Mouse (Mus musculus) thymus, adult 2 months (tissue): ENCODE results near the gene Fkbp6. TPM values are rescaled to one million over a fixed set of nuclear protein-coding genes. Genes with fewer than 3 reads are reported as not detected.

Source experiments
- DNase-seq: peaks from one replicate; pipeline ENCODE4 v3.0.0; 2021
- H3K27ac ChIP-seq: fragments of 200-500 bp; 2 replicates; pipeline ENCODE4 v1.5.1; 2012; ENCODE audit warnings: low read length, control low read depth; ENCODE audit not compliant: control insufficient read depth, insufficient read depth
- H3K27me3 ChIP-seq: fragments of 200-500 bp; 2 replicates; pipeline ENCODE4 v1.6.1; 2012; ENCODE audit warnings: mild to moderate bottlenecking, low read length, moderate library complexity, mixed read lengths; ENCODE audit not compliant: control insufficient read depth, insufficient read depth
- H3K36me3 ChIP-seq: fragments of 200-500 bp; 2 replicates; pipeline ENCODE4 v1.6.1; 2012; ENCODE audit warnings: mild to moderate bottlenecking, low read length, moderate library complexity; ENCODE audit not compliant: control insufficient read depth, insufficient read depth
- H3K4me1 ChIP-seq: fragments of 200-500 bp; replicated peaks from 2 replicates; pipeline ENCODE4 v1.6.1; 2012; ENCODE audit warnings: low read length; ENCODE audit not compliant: control insufficient read depth, insufficient read depth
- H3K4me3 ChIP-seq: fragments of 200-500 bp; 2 replicates; pipeline ENCODE4 v1.5.1; 2012; ENCODE audit warnings: mild to moderate bottlenecking, low read length, control low read depth, moderate library complexity; ENCODE audit not compliant: control insufficient read depth, insufficient read depth
- CTCF ChIP-seq: fragments of 200-500 bp; IDR thresholded peaks from 2 replicates; pipeline ENCODE4 v1.5.1; 2012; ENCODE audit warnings: mild to moderate bottlenecking, control low read depth, low read length, moderate library complexity, borderline replicate concordance; ENCODE audit not compliant: control insufficient read depth, poor library complexity, insufficient read depth; ENCODE audit errors: extremely low read depth
- POLR2A ChIP-seq: fragments of 200-500 bp; IDR thresholded peaks from 2 replicates; pipeline ENCODE4 v1.6.1; 2012; ENCODE audit warnings: mild to moderate bottlenecking, low read length, control low read depth, moderate library complexity; ENCODE audit not compliant: control insufficient read depth, poor library complexity, insufficient read depth; ENCODE audit errors: extremely low read depth
- WGBS: fragments of 180-500 bp; shearing (Covaris S2); methylation state at CpG from one replicate; pipeline ENCODE4 v1.1.7; 2018; 5-methylcytosine and 5-hydroxymethylcytosine counted together
- polyA plus RNA-seq: library from polyadenylated mRNA; depleted of rRNA; stranded (reverse); fragments of >200 nt; gene quantifications from 2 replicates; pipeline ENCODE4 v1.2.3, GENCODE M21; 2012

Gene Fkbp6
- polyA plus RNA-seq, 1 experiment: not detected

DNA sequence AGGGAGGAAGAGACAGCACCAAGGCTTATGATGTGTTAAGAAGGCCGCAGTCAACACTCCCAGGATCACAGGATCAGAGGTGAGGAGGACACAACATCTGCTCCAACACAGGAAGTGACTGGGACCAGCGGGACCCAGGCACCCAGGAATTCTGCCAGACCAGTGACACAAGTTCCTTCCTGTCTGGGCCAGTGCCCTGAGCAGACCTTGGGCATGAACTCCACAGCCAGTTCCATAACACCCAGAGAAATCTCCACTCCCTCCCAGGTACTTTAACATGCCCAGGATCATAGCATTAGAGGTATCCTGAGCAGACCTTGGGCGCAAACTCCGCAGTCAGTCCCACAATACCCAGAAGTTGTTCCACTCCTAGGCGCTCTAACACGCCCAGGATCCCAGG, 18.7 kb downstream of the Fkbp6 start:
- H3K27ac ChIP-seq: no peak overlapping the region
- DNase-seq: no peak
- 92% methylated on average over 6 of the region's 6 CpGs for WGBS
- TF ChIP-seq POLR2A (no peak), CTCF (no peak)
- H3K4me3 ChIP-seq: no peak overlapping the region
- no peaks in the 10 kb centered on the region for H3K4me1 ChIP-seq
- no peaks in the 10 kb centered on the region for H3K36me3 ChIP-seq
- H3K27me3 ChIP-seq: no peaks in the 10 kb centered on the region

DNA sequence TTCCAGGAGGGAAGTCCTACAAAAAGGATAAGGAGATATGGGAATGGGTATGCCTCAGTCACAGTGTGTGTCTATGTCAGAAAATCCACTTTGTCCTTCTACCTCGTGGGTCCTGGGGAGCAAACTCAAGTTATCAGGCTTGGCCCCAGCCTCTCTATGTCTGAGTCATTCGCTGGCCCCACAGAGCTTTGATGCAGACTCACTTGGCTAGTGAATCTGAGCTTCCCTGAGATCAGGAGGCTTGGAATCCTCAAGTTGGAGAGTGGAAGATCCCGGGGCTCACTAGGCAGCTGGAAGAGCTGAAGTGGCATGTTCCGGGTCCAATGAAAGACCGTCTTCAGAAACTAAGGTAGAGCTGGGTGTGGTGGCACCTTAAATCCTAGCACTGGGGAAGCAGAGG, 19.6 kb downstream of the Fkbp6 start:
- WGBS: 85% methylated on average over 5 of the region's 5 CpGs
- Histone ChIP-seq H3K36me3 (no peaks in the 10 kb centered on the region), H3K4me1 (no peaks in the 10 kb centered on the region), H3K27ac (no peak overlapping the region), H3K27me3 (no peaks in the 10 kb centered on the region), H3K4me3 (no peak overlapping the region)
- TF ChIP-seq CTCF: no peak
- no peak for TF ChIP-seq POLR2A
- no peak for DNase-seq

DNA sequence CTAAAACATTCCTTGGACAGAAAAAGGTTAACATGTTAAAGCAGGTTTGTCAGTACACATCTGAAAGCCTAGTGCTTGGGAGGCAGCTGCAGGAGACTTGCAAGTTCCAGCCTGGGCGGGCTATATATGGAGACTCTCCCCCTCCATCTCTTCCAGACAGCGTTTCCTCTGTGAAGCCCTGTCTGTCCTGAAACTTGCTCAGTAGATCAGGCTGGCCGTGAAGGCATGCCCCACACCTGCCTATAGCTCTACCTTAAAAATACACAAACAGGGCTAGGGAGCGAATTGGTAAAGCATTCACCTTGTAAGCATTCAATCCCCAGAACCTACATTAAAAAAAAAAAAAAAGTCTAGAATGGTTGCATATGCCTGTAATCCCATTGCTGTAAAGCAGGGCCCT, 20.4 kb downstream of the Fkbp6 start:
- Histone ChIP-seq H3K36me3 (no peaks in the 10 kb centered on the region), H3K27me3 (no peaks in the 10 kb centered on the region), H3K4me3 (no peak overlapping the region), H3K27ac (no peak overlapping the region), H3K4me1 (no peaks in the 10 kb centered on the region)
- 88% methylated on average over 4 of the region's 4 CpGs for WGBS
- TF ChIP-seq POLR2A (no peak), CTCF (no peak)
- DNase-seq: no peak

DNA sequence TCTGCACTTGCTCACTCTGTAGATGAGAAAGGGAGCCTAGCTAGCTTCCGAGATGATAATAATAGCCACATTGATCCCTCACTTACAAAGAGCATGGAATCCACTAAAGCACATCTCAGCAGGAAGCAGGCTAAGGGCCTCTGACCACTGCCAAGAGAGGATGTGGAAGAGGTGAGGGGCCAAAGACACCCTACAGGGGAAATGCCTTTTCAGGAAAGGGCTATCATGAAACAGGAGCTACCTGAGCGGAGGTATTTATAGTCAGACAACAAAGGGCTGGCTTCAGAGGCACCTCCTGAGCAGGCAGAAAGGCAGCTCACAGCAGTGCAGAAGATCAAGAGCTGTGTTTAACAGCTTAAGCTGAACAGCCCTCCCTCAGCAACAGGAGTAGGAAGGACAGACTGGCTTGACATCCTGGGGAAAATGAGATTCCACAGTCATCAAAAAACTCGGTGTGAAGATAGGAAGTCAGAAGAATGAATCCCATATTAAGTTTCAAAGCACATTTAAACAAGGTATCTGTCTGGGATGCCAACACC, 23.7 kb downstream of the Fkbp6 start:
- H3K27ac ChIP-seq: no peak overlapping the region
- TF ChIP-seq CTCF: no peak
- no peak for TF ChIP-seq POLR2A
- no peaks in the 10 kb centered on the region for H3K36me3 ChIP-seq
- no peak overlapping the region for H3K4me3 ChIP-seq
- H3K27me3 ChIP-seq: no peaks in the 10 kb centered on the region
- WGBS: 69% methylated on average over 3 of the region's 3 CpGs
- DNase-seq: no peak
- no peaks in the 10 kb centered on the region for H3K4me1 ChIP-seq

DNA sequence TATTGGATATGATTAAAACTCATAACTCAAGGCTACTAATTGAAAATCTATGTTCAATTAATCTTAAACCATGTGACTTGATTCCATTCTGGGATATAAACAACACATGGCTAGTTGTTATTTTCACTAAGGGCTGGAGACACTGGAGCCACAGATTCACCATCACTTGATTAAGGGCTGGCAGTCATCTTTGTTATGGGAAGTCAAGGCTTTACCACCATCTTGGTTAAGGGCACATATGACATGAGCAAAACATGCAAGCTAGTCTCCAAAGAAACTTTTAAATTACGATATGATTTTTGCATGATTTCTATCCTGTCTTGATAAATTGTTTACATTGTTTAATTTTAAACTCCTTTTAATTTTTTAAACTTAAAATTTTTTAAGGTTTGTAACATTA, 27.6 kb downstream of the Fkbp6 start:
- 91% methylated on average over 1 of the region's 1 CpGs for WGBS
- no peak overlapping the region for H3K4me3 ChIP-seq
- H3K27ac ChIP-seq: no peak overlapping the region
- H3K4me1 ChIP-seq: no peaks in the 10 kb centered on the region
- DNase-seq: no peak
- TF ChIP-seq POLR2A: no peak
- no peak for TF ChIP-seq CTCF
- H3K36me3 ChIP-seq: no peaks in the 10 kb centered on the region
- H3K27me3 ChIP-seq: no peaks in the 10 kb centered on the region

DNA sequence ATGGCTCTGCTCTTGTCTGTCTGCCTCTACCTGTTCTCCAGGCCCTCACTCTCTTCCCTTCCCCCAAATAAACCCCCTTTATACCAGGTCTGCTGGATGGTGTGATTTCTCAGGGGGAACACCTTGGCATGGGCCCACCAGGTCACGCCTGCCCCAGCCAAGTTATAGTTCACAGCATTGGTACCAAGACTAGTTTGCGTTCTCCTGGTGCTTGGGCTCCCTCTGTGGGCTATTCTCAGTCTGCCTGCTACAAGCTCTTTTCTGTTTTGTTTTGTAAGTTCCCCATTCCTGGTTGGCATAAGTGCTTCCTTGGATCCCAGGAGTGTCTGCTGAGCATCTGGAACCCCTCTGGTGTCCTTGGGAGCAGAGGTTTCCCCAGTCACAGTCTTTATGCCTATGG, 30.0 kb downstream of the Fkbp6 start:
- DNase-seq: no peak
- H3K27ac ChIP-seq: no peak overlapping the region
- no peaks in the 10 kb centered on the region for H3K27me3 ChIP-seq
- no peaks in the 10 kb centered on the region for H3K36me3 ChIP-seq
- H3K4me3 ChIP-seq: no peak overlapping the region
- H3K4me1 ChIP-seq: no peaks in the 10 kb centered on the region
- WGBS: 84% methylated on average over 2 of the region's 2 CpGs
- TF ChIP-seq CTCF: no peak
- TF ChIP-seq POLR2A: no peak

DNA sequence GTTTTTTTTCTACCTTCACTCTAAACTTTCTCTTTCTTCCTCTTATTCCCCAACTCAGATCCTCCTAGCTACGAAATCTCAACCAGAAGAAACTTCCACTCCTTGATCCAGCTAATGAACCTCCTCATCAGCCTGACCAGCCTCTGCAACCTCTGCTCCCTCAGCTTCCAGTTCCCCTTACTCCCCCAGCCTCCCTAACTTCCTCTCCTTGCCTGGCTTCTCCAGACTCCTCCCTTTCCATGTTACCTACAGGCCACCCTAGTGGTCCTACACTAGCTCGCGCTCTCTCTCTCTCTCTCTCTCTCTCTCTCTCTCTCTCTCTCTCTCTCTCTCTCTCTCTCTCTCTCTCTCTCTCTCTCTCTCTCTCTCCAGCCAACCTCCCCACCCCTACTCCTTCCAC, 33.7 kb downstream of the Fkbp6 start:
- Histone ChIP-seq H3K4me1 (no peaks in the 10 kb centered on the region), H3K27me3 (no peaks in the 10 kb centered on the region), H3K36me3 (no peaks in the 10 kb centered on the region), H3K4me3 (no peak overlapping the region), H3K27ac (no peak overlapping the region)
- TF ChIP-seq CTCF (no peak), POLR2A (no peak)
- DNase-seq: no peak
- 67% methylated on average over 3 of the region's 3 CpGs for WGBS
